Mouse (Mus musculus) liver, adult 2 months (tissue): Measurements from ENCODE around the gene Dcaf11. TPM values are rescaled to one million over a fixed set of nuclear protein-coding genes. Genes with fewer than 3 reads are reported as not detected.

ENCODE experiments used
- DNase-seq: peaks from one replicate; pipeline ENCODE4 v3.0.0-alpha.2; 2011; ENCODE audit warnings: low read depth, low spot score; ENCODE audit errors: extremely low read depth
- H3K27ac ChIP-seq: fragments of 200-500 bp; replicated peaks from 2 replicates; pipeline ENCODE4 v1.5.1; 2012; ENCODE audit warnings: low read depth, mild to moderate bottlenecking, control low read depth, inconsistent platforms, low read length; ENCODE audit not compliant: insufficient read depth
- H3K27me3 ChIP-seq: fragments of 200-500 bp; 2 replicates; pipeline ENCODE4 v1.6.1; 2012; ENCODE audit warnings: mild to moderate bottlenecking, moderate library complexity, low read length, inconsistent platforms; ENCODE audit not compliant: control insufficient read depth, insufficient read depth
- H3K36me3 ChIP-seq: fragments of 200-500 bp; 2 replicates; pipeline ENCODE4 v1.6.1; 2012; ENCODE audit warnings: low read length, inconsistent platforms; ENCODE audit not compliant: control insufficient read depth, insufficient read depth
- H3K4me1 ChIP-seq: fragments of 200-500 bp; 2 replicates; pipeline ENCODE4 v1.6.1; 2011; ENCODE audit warnings: low read length; ENCODE audit not compliant: control insufficient read depth, insufficient read depth
- H3K4me3 ChIP-seq: fragments of 200-500 bp; 2 replicates; pipeline ENCODE4 v1.5.1; 2011; ENCODE audit warnings: low read depth, mild to moderate bottlenecking, control low read depth, low read length, moderate library complexity; ENCODE audit not compliant: insufficient read depth
- H3K79me2 ChIP-seq: fragments of 200-500 bp; 2 replicates; pipeline ENCODE4 v1.6.1; 2012; ENCODE audit warnings: inconsistent platforms, mild to moderate bottlenecking, low read length, moderate library complexity; ENCODE audit not compliant: control insufficient read depth, insufficient read depth
- H3K9ac ChIP-seq: fragments of 200-500 bp; 2 replicates; pipeline ENCODE4 v1.6.1; 2012; ENCODE audit warnings: low read depth, mild to moderate bottlenecking, control low read depth, inconsistent platforms, low read length
- CTCF ChIP-seq: fragments of 200-500 bp; IDR thresholded peaks from 2 replicates; pipeline ENCODE4 v1.5.1; 2011; ENCODE audit warnings: low read depth, low read length, control low read depth
- POLR2A ChIP-seq: fragments of 200-500 bp; IDR thresholded peaks from 2 replicates; pipeline ENCODE4 v1.6.1; 2011; ENCODE audit warnings: low read length, control low read depth; ENCODE audit not compliant: insufficient read depth; ENCODE audit errors: extremely low read depth
- WGBS: fragments of 180-500 bp; shearing (Covaris S2); methylation state at CpG from one replicate; pipeline ENCODE4 v1.1.7; 2018; 5-methylcytosine and 5-hydroxymethylcytosine counted together
- polyA plus RNA-seq: library from polyadenylated mRNA; depleted of rRNA; stranded (reverse); fragments of >200 nt; gene quantifications from 2 replicates; pipeline ENCODE4 v1.2.3, GENCODE M21; 2012
- total RNA-seq: library from RNA; depleted of rRNA; stranded (reverse); fragments of >200 nt; gene quantifications from 2 replicates; pipeline ENCODE4 v1.2.3, GENCODE M21; 2014

Gene Dcaf11
- total and polyA plus RNA-seq, 2 experiments = 263 to 305 TPM

DNA sequence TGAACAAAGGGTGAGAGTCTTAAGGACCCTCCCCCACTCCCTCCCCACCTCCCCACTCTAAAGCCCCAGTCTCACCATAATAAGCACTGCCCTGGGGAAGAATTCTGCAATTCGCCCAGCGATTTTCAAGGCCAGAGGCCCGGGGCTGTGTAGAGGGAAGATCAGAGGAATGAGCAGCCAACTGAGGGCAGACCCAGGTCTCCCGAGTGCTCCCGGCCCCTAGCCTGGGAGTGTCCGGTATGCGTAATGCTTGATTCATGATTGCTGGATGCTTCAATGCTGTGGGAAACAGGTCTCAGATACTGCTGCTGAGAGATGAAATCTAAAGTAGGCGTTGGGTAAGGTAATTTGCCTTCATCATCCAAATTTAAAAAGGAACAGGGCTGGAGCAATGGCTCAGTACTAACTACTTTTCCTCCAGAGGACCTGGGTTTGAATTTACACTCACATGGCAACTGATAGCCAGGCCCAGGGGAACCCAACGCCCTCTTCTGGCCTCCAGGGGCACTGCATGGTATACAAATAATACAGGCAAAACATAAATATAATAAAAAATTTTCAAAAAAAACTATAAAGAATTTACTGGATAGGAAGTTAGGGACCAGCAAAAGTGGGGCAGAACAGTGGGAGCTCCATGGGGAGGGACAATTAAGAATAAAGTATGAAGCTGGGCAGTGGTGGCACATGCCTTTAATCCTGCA, 22.3 kb downstream of the Dcaf11 start:
- H3K4me1 ChIP-seq = peaks cover 9% of the 10 kb centered on the region
- H3K9ac ChIP-seq = no peak overlapping the region
- no peak for DNase-seq
- H3K4me3 ChIP-seq = no peak overlapping the region
- H3K79me2 ChIP-seq = 0 out of 2 replicates have a peak, but pooled peaks cover 6% of the 10 kb centered on the region
- H3K36me3 ChIP-seq = peaks cover 12% of the 10 kb centered on the region; the same call in 1 of the 2 replicates
- WGBS = 76% methylated on average over 9 of the region's 9 CpGs
- H3K27me3 ChIP-seq = no peaks in the 10 kb centered on the region
- TF ChIP-seq POLR2A (no peak), CTCF (peak; percentile 72)
- no peak overlapping the region for H3K27ac ChIP-seq

DNA sequence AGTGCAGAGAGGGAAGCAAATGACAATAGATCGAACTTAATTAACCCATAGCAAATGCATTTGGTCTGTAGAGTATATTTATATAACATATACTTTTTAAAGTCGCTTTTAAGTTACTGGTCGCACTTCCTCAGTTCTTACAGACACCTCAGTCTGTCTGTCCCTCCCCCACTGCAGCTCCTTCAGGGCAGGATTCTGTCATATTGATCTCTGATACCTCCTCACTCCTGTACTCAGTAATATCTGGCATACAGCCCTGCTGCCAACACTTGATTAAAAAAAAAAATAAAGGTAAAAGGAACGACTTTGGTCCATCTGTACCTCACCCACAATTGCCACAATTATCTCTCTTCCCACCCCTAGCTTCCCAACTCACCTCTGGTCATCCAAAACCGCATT, 24.5 kb downstream of the Dcaf11 start:
- H3K27me3 ChIP-seq = no peaks in the 10 kb centered on the region
- WGBS = 32% methylated on average over 5 of the region's 5 CpGs
- peaks cover 8% of the 10 kb centered on the region for H3K4me1 ChIP-seq
- no peak for TF ChIP-seq POLR2A
- TF ChIP-seq CTCF = no peak
- H3K79me2 ChIP-seq = peaks cover 6% of the 10 kb centered on the region; the same call in 1 of the 2 replicates
- peak overlapping the region; percentile 80 for H3K9ac ChIP-seq
- H3K27ac ChIP-seq = peak overlapping the region; percentile 62
- H3K4me3 ChIP-seq = peak overlapping the region; percentile 81
- H3K36me3 ChIP-seq = peaks cover 16% of the 10 kb centered on the region
- DNase-seq = peak; percentile 61

- peak within 1 kb of the TSS; percentile 62 for H3K27ac ChIP-seq
- H3K36me3 ChIP-seq = peaks cover 16% of the 10 kb centered on the region
- H3K4me3 ChIP-seq = peak within 1 kb of the TSS; percentile 81
- H3K27me3 ChIP-seq = no peaks in the 10 kb centered on the region
- WGBS = 2% methylated on average over 43 of the region's 43 CpGs
- no peak for TF ChIP-seq CTCF
- TF ChIP-seq POLR2A = peak; percentile 42; the same call in 1 of the 2 replicates
- peak; percentile 89 for DNase-seq
- H3K4me1 ChIP-seq = peaks cover 8% of the 10 kb centered on the region
- peak within 1 kb of the TSS; percentile 80 for H3K9ac ChIP-seq
- H3K79me2 ChIP-seq = peaks cover 5% of the 10 kb centered on the region; the same call in 1 of the 2 replicates
These were observed 25.1 kb downstream of the Dcaf11 start, which contains the start of gene Emc9 for GRCm38 (mm10) chr14:55584702-55585565. Emc9 (minus strand) TSS chr14:55585302.

GRCm38 (mm10) chr14:55585566-55585960, 25.8 kb downstream of the Dcaf11 start:
- Histone ChIP-seq H3K9ac (no peak overlapping the region), H3K27ac (peak overlapping the region; percentile 52), H3K27me3 (no peaks in the 10 kb centered on the region), H3K36me3 (peaks cover 13% of the 10 kb centered on the region), H3K79me2 (no peaks in the 10 kb centered on the region; the same call in 1 of the 2 replicates), H3K4me3 (no peak overlapping the region), H3K4me1 (peaks cover 8% of the 10 kb centered on the region)
- peak; percentile 91 for DNase-seq
- 15% methylated on average over 6 of the region's 6 CpGs for WGBS
- no peak for TF ChIP-seq POLR2A
- no peak for TF ChIP-seq CTCF

GRCm38 (mm10) chr14:55586149-55586548, 26.3 kb downstream of the Dcaf11 start:
- H3K79me2 ChIP-seq = no peaks in the 10 kb centered on the region; the same call in 1 of the 2 replicates
- DNase-seq = no peak
- no peaks in the 10 kb centered on the region for H3K27me3 ChIP-seq
- peak overlapping the region; percentile 52 for H3K27ac ChIP-seq
- 80% methylated on average over 2 of the region's 2 CpGs for WGBS
- TF ChIP-seq CTCF = no peak
- no peak for TF ChIP-seq POLR2A
- no peak overlapping the region for H3K4me3 ChIP-seq
- peaks cover 8% of the 10 kb centered on the region for H3K4me1 ChIP-seq
- H3K9ac ChIP-seq = no peak overlapping the region
- H3K36me3 ChIP-seq = peaks cover 10% of the 10 kb centered on the region
